Mouse (Mus musculus): ENCODE measurements around the gene Phf21a. TPM values are rescaled to one million over a fixed set of nuclear protein-coding genes. Genes with fewer than 3 reads are reported as not detected.

Gene Phf21a
- polyA plus RNA-seq (2021; fragmentation: Nextera tagmentation): 14.0 and 24.5 TPM in 2 replicates
- long read RNA-seq, experiment 1, partial matches to known transcripts: 3 of 32 reads
- long read RNA-seq, experiment 1, other reads (novel, unspliced or antisense): 28 of 32 reads
- long read RNA-seq, experiment 2, partial matches to known transcripts: 4 of 12 reads
- long read RNA-seq, experiment 2, other reads (novel, unspliced or antisense): 8 of 12 reads

GRCm38 (mm10) chr2:92092817-92093216 is at the start of gene Phf21a:
Gene Phf21a, plus strand, starts transcription at chr2:92093117.

DNA sequence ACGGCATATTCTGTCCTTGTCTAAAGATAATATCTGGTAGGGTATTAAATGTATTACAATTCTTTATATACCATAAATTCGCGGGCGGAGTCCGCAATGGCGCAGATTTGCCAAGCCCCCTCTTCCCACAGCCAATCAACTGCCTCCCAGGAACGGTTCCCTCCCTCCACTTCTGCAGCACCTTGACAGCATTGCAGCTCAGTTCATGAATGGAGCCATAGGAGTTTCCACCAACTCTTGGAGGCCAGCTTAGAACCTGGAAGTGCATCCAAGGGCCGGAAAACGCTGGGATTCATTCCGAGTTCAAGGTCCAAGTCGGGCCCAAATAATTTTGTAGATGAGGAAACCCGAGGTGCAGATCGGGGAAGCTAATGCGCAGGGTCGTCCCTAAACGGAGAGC is 281.6 kb downstream of the Phf21a start, which contains the start of the genes Pex16 and Large2:
Gene Pex16 (plus strand): TSS at position 163 of the 400 bp plus-strand sequence.
Gene Large2 (minus strand): TSS at position 356 of the 400 bp plus-strand sequence.

DNA sequence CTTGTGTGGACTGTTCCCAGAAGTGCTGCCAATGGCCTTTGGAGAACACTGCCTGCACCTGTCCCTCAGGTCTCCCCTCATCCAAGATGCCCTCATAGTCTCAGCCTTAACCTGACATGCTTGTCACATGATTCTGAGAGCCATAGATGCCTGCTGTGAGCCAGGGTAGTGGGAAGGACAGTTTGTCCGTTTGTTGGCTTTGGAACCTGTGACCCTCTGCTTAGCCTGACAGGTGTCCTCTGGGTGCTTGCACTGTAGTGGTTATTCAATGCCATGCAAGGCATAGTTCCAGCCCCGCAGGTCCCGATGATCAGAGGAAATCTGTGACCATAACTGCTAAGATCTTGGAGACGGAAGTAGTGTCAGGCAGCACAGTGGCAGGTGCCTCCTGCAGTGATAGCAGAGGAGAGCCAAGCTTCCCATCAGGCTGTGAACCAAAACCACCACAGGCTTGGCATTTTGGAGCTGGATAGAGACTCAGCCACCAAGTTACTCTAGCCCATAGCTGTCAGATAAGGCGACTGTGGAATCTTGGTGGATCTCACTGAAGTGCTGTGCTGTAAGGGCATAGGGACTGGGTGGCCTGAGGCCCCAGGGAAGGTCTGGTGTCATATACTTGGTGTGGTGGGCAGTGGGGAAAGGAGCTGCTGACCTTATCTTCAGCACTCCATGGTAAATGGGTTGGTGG is 289.1 kb downstream of the Phf21a start, which contains the start of gene 1700029I15Rik:
Gene 1700029I15Rik (plus strand): TSS at position 638 of the 688 bp plus-strand sequence.

GRCm38 (mm10) chr2:92401091-92401561 is 308.2 kb downstream of the Phf21a start, which contains the start of gene Mapk8ip1:
Gene Mapk8ip1, minus strand, starts transcription at chr2:92401263.

Other genes with a start within 250 kb of the Phf21a start
- 3.6 and 7.0 TPM in 2 replicates for gene Chrm4, start 165.9 kb upstream of the Phf21a start, polyA plus RNA-seq (2021; fragmentation: Nextera tagmentation)
- 20.9 and 31.8 TPM in 2 replicates for gene Mdk, start 160.8 kb upstream of the Phf21a start, polyA plus RNA-seq (2021; fragmentation: Nextera tagmentation)
- gene Gm9821, start 147.4 kb upstream of the Phf21a start, polyA plus RNA-seq (2021; fragmentation: Nextera tagmentation): 0.08 TPM in 1 of 2 replicates, not detected in the other
- 39.8 and 56.5 TPM in 2 replicates for gene Dgkz, start 117.3 kb upstream of the Phf21a start, polyA plus RNA-seq (2021; fragmentation: Nextera tagmentation)
- gene Creb3l1, start 68.6 kb upstream of the Phf21a start, polyA plus RNA-seq (2021; fragmentation: Nextera tagmentation): 0.53 and 1.2 TPM in 2 replicates

Data from left cerebral cortex, adult 6 months (tissue).